Mouse (Mus musculus) limb, embryonic 14.5 days (tissue): ENCODE measurements around the gene Pcbp3. TPM values are rescaled to one million over a fixed set of nuclear protein-coding genes. Genes with fewer than 3 reads are reported as not detected.

Experiments used
- ATAC-seq: fragments of 200-750 bp; cut with Nextera tagmentation; 2 replicates; pipeline ENCODE4 v1.8.0; 2017; ENCODE audit warnings: low read depth, moderate number of reproducible peaks, moderate TSS enrichment; ENCODE audit not compliant: low FRiP score
- DNase-seq: peaks from one replicate; pipeline ENCODE4 v3.0.0-alpha.2; 2015; ENCODE audit warnings: low spot score
- H3K27ac ChIP-seq: fragments of 300-500 bp; sonication (generic); replicated peaks from 2 replicates; pipeline ENCODE4 v1.5.1; 2014; ENCODE audit warnings: low read depth, mild to moderate bottlenecking, low read length, moderate library complexity, mixed read lengths
- H3K27me3 ChIP-seq: fragments of 300-500 bp; sonication (generic); 2 replicates; pipeline ENCODE4 v1.6.1; 2014; ENCODE audit warnings: low read length, mixed read lengths; ENCODE audit not compliant: control insufficient read depth, insufficient read depth
- H3K36me3 ChIP-seq: fragments of 300-500 bp; sonication (generic); 2 replicates; pipeline ENCODE4 v1.6.1; 2014; ENCODE audit warnings: mild to moderate bottlenecking, low read length, moderate library complexity, mixed read lengths; ENCODE audit not compliant: control insufficient read depth, insufficient read depth
- H3K4me1 ChIP-seq: fragments of 300-500 bp; sonication (generic); 2 replicates; pipeline ENCODE4 v1.6.1; 2014; ENCODE audit warnings: antibody characterized with exemption, low read length, mixed read lengths; ENCODE audit not compliant: control insufficient read depth, insufficient read depth
- H3K4me2 ChIP-seq: fragments of 300-500 bp; sonication (generic); replicated peaks from 2 replicates; pipeline ENCODE4 v1.6.1; 2014; ENCODE audit warnings: low read depth, mild to moderate bottlenecking, low read length, moderate library complexity; ENCODE audit not compliant: severe bottlenecking
- H3K4me3 ChIP-seq: fragments of 300-500 bp; sonication (generic); replicated peaks from 2 replicates; pipeline ENCODE4 v1.5.1; 2014; ENCODE audit warnings: low read length
- H3K9ac ChIP-seq: fragments of 300-500 bp; sonication (generic); 2 replicates; pipeline ENCODE4 v1.6.1; 2014; ENCODE audit warnings: mild to moderate bottlenecking, low read depth, low read length, moderate library complexity; ENCODE audit not compliant: severe bottlenecking
- H3K9me3 ChIP-seq: fragments of 300-500 bp; sonication (generic); 2 replicates; pipeline ENCODE4 v1.6.1; 2016; ENCODE audit warnings: low read length; ENCODE audit not compliant: control insufficient read depth
- POLR2A ChIP-seq: fragments of 200-500 bp; IDR thresholded peaks from 2 replicates; pipeline ENCODE4 v1.8.0; 2012; ENCODE audit warnings: inconsistent platforms, mild to moderate bottlenecking, moderate library complexity, borderline replicate concordance; ENCODE audit not compliant: insufficient read depth, insufficient read length; ENCODE audit errors: extremely low read depth
- WGBS: fragments of 180-500 bp; shearing (Covaris S2); extraction: QIAGEN DNeasy Blood & Tissue Kit; methylation state at CpG from one replicate; pipeline ENCODE4 v1.1.7; 2014; 5-methylcytosine and 5-hydroxymethylcytosine counted together
- polyA plus RNA-seq, 2 experiments: library from polyadenylated mRNA; depleted of rRNA in 1 of 2; stranded (reverse) in 1 of 2; unstranded in 1 of 2; fragments of >200 nt; fragmentation: Nextera tagmentation in 1 of 2; extraction: Ambion mirVana in 1 of 2; gene quantifications; 2 replicates each; pipeline versions ENCODE4 v1.2.1 to v1.2.3; 2012 to 2014

Pcbp3 gene
- polyA plus RNA-seq, 2 experiments, result 11.5 to 16.4 TPM

GRCm38 (mm10) chr10:76958201-76958600 lies 3.5 kb downstream of the Pcbp3 start:
- no peak overlapping the region for H3K4me2 ChIP-seq
- H3K36me3 ChIP-seq, result no peaks in the 10 kb centered on the region
- no peak for TF ChIP-seq POLR2A
- ATAC-seq, result no peak
- 40% methylated on average over 3 of the region's 3 CpGs for WGBS
- H3K27ac ChIP-seq, result no peak overlapping the region
- peaks cover 10% of the 10 kb centered on the region; the same call in 1 of the 2 replicates for H3K4me1 ChIP-seq
- H3K9me3 ChIP-seq, result no peaks in the 10 kb centered on the region
- no peaks in the 10 kb centered on the region for H3K27me3 ChIP-seq
- no peak overlapping the region for H3K4me3 ChIP-seq
- H3K9ac ChIP-seq, result no peak overlapping the region
- DNase-seq, result peak; percentile 52

DNA sequence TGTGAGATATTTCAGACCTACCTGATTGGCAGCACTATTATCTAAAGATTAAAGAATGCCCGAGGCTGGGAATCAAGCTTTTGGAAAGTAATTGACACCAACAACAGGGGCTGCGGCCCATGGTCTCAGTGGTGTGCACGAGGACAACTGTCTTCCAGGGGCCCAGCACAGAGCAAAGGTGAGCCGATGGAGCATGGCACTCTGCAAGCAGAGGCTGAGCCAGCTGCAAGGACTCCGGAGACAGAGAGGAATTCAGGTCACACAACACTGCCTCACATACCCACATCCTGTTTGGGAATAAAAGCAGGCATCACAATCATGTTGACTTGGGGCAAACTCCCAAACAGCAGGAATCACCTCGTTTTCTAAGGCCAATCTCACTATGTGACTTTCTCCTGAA lies 5.5 kb downstream of the Pcbp3 start:
- 56% methylated on average over 6 of the region's 6 CpGs for WGBS
- H3K9ac ChIP-seq, result no peak overlapping the region
- peaks cover 8% of the 10 kb centered on the region; the same call in 1 of the 2 replicates for H3K4me1 ChIP-seq
- H3K4me3 ChIP-seq, result no peak overlapping the region
- no peak overlapping the region for H3K4me2 ChIP-seq
- TF ChIP-seq POLR2A, result no peak
- no peaks in the 10 kb centered on the region for H3K27me3 ChIP-seq
- no peak overlapping the region for H3K27ac ChIP-seq
- DNase-seq (no peak), ATAC-seq (no peak)
- H3K36me3 ChIP-seq, result no peaks in the 10 kb centered on the region
- no peaks in the 10 kb centered on the region for H3K9me3 ChIP-seq

DNA sequence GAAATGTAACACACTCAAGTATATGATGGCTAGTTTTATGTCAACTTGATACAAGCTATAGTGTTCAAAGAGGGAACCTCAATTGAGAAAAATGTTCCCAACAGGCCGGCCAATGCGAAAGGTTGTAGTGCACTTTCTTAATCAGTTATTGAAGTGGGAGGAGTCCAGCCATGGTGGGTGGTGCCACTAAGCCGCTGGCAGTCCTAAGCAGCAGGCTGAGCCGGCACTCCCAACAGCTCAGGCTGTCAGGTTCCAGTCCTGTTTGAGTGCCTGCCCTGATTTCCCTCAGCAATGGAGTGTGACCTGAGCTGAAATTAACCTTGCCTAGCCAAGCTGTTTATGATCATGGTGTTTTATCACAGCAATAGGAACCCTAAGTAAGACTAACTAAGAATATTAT lies 20.6 kb downstream of the Pcbp3 start:
- no peak for ATAC-seq

GRCm38 (mm10) chr10:76936827-76937226 lies 24.9 kb downstream of the Pcbp3 start:
- Histone ChIP-seq H3K36me3 (no peaks in the 10 kb centered on the region), H3K27me3 (no peaks in the 10 kb centered on the region), H3K9ac (no peak overlapping the region), H3K4me2 (no peak overlapping the region), H3K9me3 (no peaks in the 10 kb centered on the region), H3K27ac (no peak overlapping the region), H3K4me1 (no peaks in the 10 kb centered on the region), H3K4me3 (no peak overlapping the region)
- no peak for DNase-seq
- TF ChIP-seq POLR2A, result no peak
- ATAC-seq, result no peak
- 86% methylated on average over 6 of the region's 6 CpGs for WGBS

More for the DNA sequence above, 20.6 kb downstream of the Pcbp3 start:
- Histone ChIP-seq H3K9ac (no peak overlapping the region), H3K4me3 (no peak overlapping the region), H3K4me2 (no peak overlapping the region), H3K27ac (no peak overlapping the region), H3K4me1 (no peaks in the 10 kb centered on the region), H3K27me3 (no peaks in the 10 kb centered on the region), H3K36me3 (no peaks in the 10 kb centered on the region), H3K9me3 (no peaks in the 10 kb centered on the region)
- DNase-seq, result no peak
- WGBS, result 66% methylated on average over 4 of the region's 4 CpGs
- TF ChIP-seq POLR2A, result no peak

- WGBS, result 80% methylated on average over 5 of the region's 5 CpGs
- H3K9me3 ChIP-seq, result no peaks in the 10 kb centered on the region
- TF ChIP-seq POLR2A, result no peak
- H3K4me1 ChIP-seq, result peaks cover 7% of the 10 kb centered on the region; the same call in 1 of the 2 replicates
- no peaks in the 10 kb centered on the region for H3K36me3 ChIP-seq
- no peak for DNase-seq
- ATAC-seq, result no peak
- H3K4me2 ChIP-seq, result no peak overlapping the region
- H3K4me3 ChIP-seq, result no peak overlapping the region
- H3K27ac ChIP-seq, result no peak overlapping the region
- H3K9ac ChIP-seq, result no peak overlapping the region
- H3K27me3 ChIP-seq, result no peaks in the 10 kb centered on the region
Observed at GRCm38 (mm10) chr10:76934805-76935204, 26.9 kb downstream of the Pcbp3 start.

DNA sequence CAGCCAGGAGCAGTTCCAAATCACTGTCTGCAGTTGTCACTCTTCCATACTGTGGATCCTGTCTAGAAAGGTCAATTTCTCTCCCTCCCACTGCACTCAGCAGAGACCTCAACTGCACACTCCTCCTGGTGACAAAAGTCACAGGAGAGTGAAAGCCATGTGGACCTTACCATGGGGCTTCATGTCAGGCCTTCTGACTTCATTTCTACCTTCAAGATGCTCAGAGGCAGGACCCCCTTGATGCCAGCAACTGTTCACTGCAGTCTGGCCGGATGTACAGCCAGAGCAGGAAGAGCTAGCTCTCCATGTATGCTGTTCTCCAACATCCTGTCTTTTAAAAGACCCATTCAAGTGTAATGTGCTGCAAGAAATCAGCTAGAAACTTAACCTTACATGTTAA lies 29.9 kb downstream of the Pcbp3 start:
- no peaks in the 10 kb centered on the region for H3K36me3 ChIP-seq
- TF ChIP-seq POLR2A, result no peak
- no peaks in the 10 kb centered on the region for H3K27me3 ChIP-seq
- WGBS, result 68% methylated on average over 1 of the region's 1 CpGs
- H3K4me3 ChIP-seq, result no peak overlapping the region
- ATAC-seq (no peak), DNase-seq (no peak)
- peaks cover 7% of the 10 kb centered on the region; the same call in 1 of the 2 replicates for H3K4me1 ChIP-seq
- H3K9ac ChIP-seq, result no peak overlapping the region
- no peaks in the 10 kb centered on the region for H3K9me3 ChIP-seq
- no peak overlapping the region for H3K4me2 ChIP-seq
- H3K27ac ChIP-seq, result no peak overlapping the region
